Mouse (Mus musculus): Measurements from ENCODE around the gene Bcl7c. TPM values are rescaled to one million over a fixed set of nuclear protein-coding genes. Genes with fewer than 3 reads are reported as not detected.
A peak's percentile ranks its signal among the peaks of the same experiment; 100 is the strongest.
"Not testable (repeated sequence)": the region's sequence is repeated elsewhere in the genome, so short reads cannot be mapped to it uniquely, and the experiment has no call there.

The Bcl7c gene
- polyA plus RNA-seq, 1 experiment from 2014 or later, result 26.6 TPM

- no peaks in the 10 kb centered on the region for H3K36me3 ChIP-seq (ENCODE audit: control insufficient read depth, insufficient read depth)
- no peak for ATAC-seq
- no peak for TF ChIP-seq CTCF (IDR thresholded peaks at IDR 0.05; ENCODE audit: low read depth)
- H3K27me3 ChIP-seq (replicated peaks; ENCODE audit: control insufficient read depth, insufficient read depth, low read length), result no peaks in the 10 kb centered on the region
- no peak overlapping the region for H3K9ac ChIP-seq (ENCODE audit: low read depth, low read length)
- no peaks in the 10 kb centered on the region for H3K4me1 ChIP-seq (replicated peaks; ENCODE audit: control insufficient read depth, insufficient read depth, low read length)
- no peaks in the 10 kb centered on the region for H3K9me3 ChIP-seq (ENCODE audit: control insufficient read depth)
- no peak overlapping the region for H3K4me2 ChIP-seq (replicated peaks; ENCODE audit: low read depth)
- no peak overlapping the region for H3K4me3 ChIP-seq (ENCODE audit: low read depth, low read length)
- WGBS, result 80% methylated on average over 5 of the region's 5 CpGs
- H3K27ac ChIP-seq (ENCODE audit: low read depth, low read length), result no peak overlapping the region
Observed at GRCm38 (mm10) chr7:127628646-127629045, 80.1 kb downstream of the Bcl7c start.

- Histone ChIP-seq H3K27me3 (replicated peaks; ENCODE audit: control insufficient read depth, insufficient read depth, low read length) (no peaks in the 10 kb centered on the region), H3K27ac (ENCODE audit: low read depth, low read length) (no peak overlapping the region), H3K9ac (ENCODE audit: low read depth, low read length) (no peak overlapping the region), H3K36me3 (ENCODE audit: control insufficient read depth, insufficient read depth) (no peaks in the 10 kb centered on the region), H3K4me2 (replicated peaks; ENCODE audit: low read depth) (no peak overlapping the region), H3K4me1 (replicated peaks; ENCODE audit: control insufficient read depth, insufficient read depth, low read length) (no peaks in the 10 kb centered on the region), H3K4me3 (ENCODE audit: low read depth, low read length) (no peak overlapping the region), H3K9me3 (ENCODE audit: control insufficient read depth) (no peaks in the 10 kb centered on the region)
- 89% methylated on average over 4 of the region's 4 CpGs for WGBS
- ATAC-seq, result no peak
- no peak for TF ChIP-seq CTCF (IDR thresholded peaks at IDR 0.05; ENCODE audit: low read depth)
Observed at GRCm38 (mm10) chr7:127626471-127626870, 82.3 kb downstream of the Bcl7c start.

GRCm38 (mm10) chr7:127626039-127626438 is 82.7 kb downstream of the Bcl7c start:
- no peaks in the 10 kb centered on the region for H3K36me3 ChIP-seq (ENCODE audit: control insufficient read depth, insufficient read depth)

GRCm38 (mm10) chr7:127618402-127618801 is 90.3 kb downstream of the Bcl7c start:
- not testable (repeated sequence) for H3K27ac ChIP-seq (ENCODE audit: low read depth, low read length); H3K27me3 ChIP-seq (replicated peaks; ENCODE audit: control insufficient read depth, insufficient read depth, low read length); H3K4me1 ChIP-seq (replicated peaks; ENCODE audit: control insufficient read depth, insufficient read depth, low read length); ATAC-seq; H3K36me3 ChIP-seq (ENCODE audit: control insufficient read depth, insufficient read depth); H3K9ac ChIP-seq (ENCODE audit: low read depth, low read length); H3K4me3 ChIP-seq (ENCODE audit: low read depth, low read length); H3K9me3 ChIP-seq (ENCODE audit: control insufficient read depth); H3K4me2 ChIP-seq (replicated peaks; ENCODE audit: low read depth)
- 90% methylated on average over 7 of the region's 8 CpGs for whole genome bisulfite sequencing

More at GRCm38 (mm10) chr7:127626039-127626438, 82.7 kb downstream of the Bcl7c start:
- ATAC-seq, result no peak
- Histone ChIP-seq H3K27me3 (replicated peaks; ENCODE audit: control insufficient read depth, insufficient read depth, low read length) (no peaks in the 10 kb centered on the region), H3K4me1 (replicated peaks; ENCODE audit: control insufficient read depth, insufficient read depth, low read length) (no peaks in the 10 kb centered on the region), H3K27ac (ENCODE audit: low read depth, low read length) (no peak overlapping the region), H3K9me3 (ENCODE audit: control insufficient read depth) (no peaks in the 10 kb centered on the region), H3K4me3 (ENCODE audit: low read depth, low read length) (no peak overlapping the region), H3K9ac (ENCODE audit: low read depth, low read length) (no peak overlapping the region), H3K4me2 (replicated peaks; ENCODE audit: low read depth) (no peak overlapping the region)
- no peak for TF ChIP-seq CTCF (IDR thresholded peaks at IDR 0.05; ENCODE audit: low read depth)
- 95% methylated on average over 7 of the region's 7 CpGs for WGBS

GRCm38 (mm10) chr7:127617962-127618361 is 90.8 kb downstream of the Bcl7c start:
- Histone ChIP-seq H3K9me3 (ENCODE audit: control insufficient read depth) (no peaks in the 10 kb centered on the region), H3K27me3 (replicated peaks; ENCODE audit: control insufficient read depth, insufficient read depth, low read length) (no peaks in the 10 kb centered on the region), H3K27ac (ENCODE audit: low read depth, low read length) (no peak overlapping the region), H3K9ac (ENCODE audit: low read depth, low read length) (no peak overlapping the region), H3K4me1 (replicated peaks; ENCODE audit: control insufficient read depth, insufficient read depth, low read length) (no peaks in the 10 kb centered on the region), H3K4me2 (replicated peaks; ENCODE audit: low read depth) (no peak overlapping the region), H3K36me3 (ENCODE audit: control insufficient read depth, insufficient read depth) (no peaks in the 10 kb centered on the region), H3K4me3 (ENCODE audit: low read depth, low read length) (no peak overlapping the region)
- 74% methylated on average over 2 of the region's 2 CpGs for WGBS
- no peak for ATAC-seq
- TF ChIP-seq CTCF (IDR thresholded peaks at IDR 0.05; ENCODE audit: low read depth), result no peak

- no peak for ATAC-seq
- Histone ChIP-seq H3K4me2 (replicated peaks; ENCODE audit: low read depth) (no peak overlapping the region), H3K4me1 (replicated peaks; ENCODE audit: control insufficient read depth, insufficient read depth, low read length) (no peaks in the 10 kb centered on the region), H3K4me3 (ENCODE audit: low read depth, low read length) (no peak overlapping the region), H3K27me3 (replicated peaks; ENCODE audit: control insufficient read depth, insufficient read depth, low read length) (no peaks in the 10 kb centered on the region), H3K36me3 (ENCODE audit: control insufficient read depth, insufficient read depth) (peaks cover 6% of the 10 kb centered on the region), H3K9me3 (ENCODE audit: control insufficient read depth) (no peaks in the 10 kb centered on the region), H3K9ac (ENCODE audit: low read depth, low read length) (no peak overlapping the region), H3K27ac (ENCODE audit: low read depth, low read length) (no peak overlapping the region)
- 65% methylated on average over 1 of the region's 1 CpGs for WGBS
- no peak for TF ChIP-seq CTCF (IDR thresholded peaks at IDR 0.05; ENCODE audit: low read depth)
Observed at GRCm38 (mm10) chr7:127616881-127617280, 91.9 kb downstream of the Bcl7c start.

- no peak overlapping the region for H3K9ac ChIP-seq (ENCODE audit: low read depth, low read length)
- H3K4me3 ChIP-seq (ENCODE audit: low read depth, low read length), result no peak overlapping the region
- H3K9me3 ChIP-seq (ENCODE audit: control insufficient read depth), result no peaks in the 10 kb centered on the region
- no peaks in the 10 kb centered on the region for H3K4me1 ChIP-seq (replicated peaks; ENCODE audit: control insufficient read depth, insufficient read depth, low read length)
- peaks cover 12% of the 10 kb centered on the region for H3K36me3 ChIP-seq (ENCODE audit: control insufficient read depth, insufficient read depth)
- no peak overlapping the region for H3K4me2 ChIP-seq (replicated peaks; ENCODE audit: low read depth)
- no peak for TF ChIP-seq CTCF (IDR thresholded peaks at IDR 0.05; ENCODE audit: low read depth)
- 0 out of 2 replicates have a peak, but pooled peaks have one; percentile 1 for ATAC-seq
- no peak overlapping the region for H3K27ac ChIP-seq (ENCODE audit: low read depth, low read length)
- no peaks in the 10 kb centered on the region for H3K27me3 ChIP-seq (replicated peaks; ENCODE audit: control insufficient read depth, insufficient read depth, low read length)
- WGBS, result 50% methylated on average over 1 of the region's 1 CpGs
Observed at GRCm38 (mm10) chr7:127616336-127616735, 92.4 kb downstream of the Bcl7c start.

Measured in intestine, postnatal 0 days (tissue).